Mouse (Mus musculus) small intestine, adult 2 months (tissue): ENCODE data around the gene Slc3a2. TPM values are rescaled to one million over a fixed set of nuclear protein-coding genes. Genes with fewer than 3 reads are reported as not detected.

Source experiments
- H3K27ac ChIP-seq: fragments of 200-500 bp; 2 replicates; pipeline ENCODE4 v1.5.1; 2012; ENCODE audit warnings: low read depth, low read length, control low read depth, inconsistent platforms; ENCODE audit not compliant: insufficient read depth
- H3K27me3 ChIP-seq: fragments of 200-500 bp; 2 replicates; pipeline ENCODE4 v1.6.1; 2012; ENCODE audit warnings: mild to moderate bottlenecking, moderate library complexity, low read length, inconsistent platforms; ENCODE audit not compliant: control insufficient read depth, insufficient read depth
- H3K36me3 ChIP-seq: fragments of 200-500 bp; 2 replicates; pipeline ENCODE4 v1.6.1; 2012; ENCODE audit warnings: mild to moderate bottlenecking, low read length, control low read depth, inconsistent platforms; ENCODE audit not compliant: control insufficient read depth, insufficient read depth
- H3K4me1 ChIP-seq: fragments of 200-500 bp; 2 replicates; pipeline ENCODE4 v1.6.1; 2012; ENCODE audit warnings: low read length, inconsistent platforms, mixed read lengths; ENCODE audit not compliant: control insufficient read depth, insufficient read depth, insufficient read length
- H3K4me3 ChIP-seq: fragments of 200-500 bp; 2 replicates; pipeline ENCODE4 v1.5.1; 2012; ENCODE audit warnings: low read depth, mild to moderate bottlenecking, control low read depth, inconsistent platforms, low read length, moderate library complexity
- CTCF ChIP-seq: fragments of 200-500 bp; IDR thresholded peaks from 2 replicates; pipeline ENCODE4 v1.5.1; 2012; ENCODE audit warnings: low read depth, mild to moderate bottlenecking, control low read depth, inconsistent platforms, low read length, moderate library complexity, mixed read lengths; ENCODE audit not compliant: insufficient replicate concordance, insufficient read length; ENCODE audit errors: extremely low read depth
- POLR2A ChIP-seq: fragments of 200-500 bp; IDR thresholded peaks from 2 replicates; pipeline ENCODE4 v1.6.1; 2012; ENCODE audit warnings: low read depth, mild to moderate bottlenecking, control low read depth, inconsistent platforms, low read length, moderate library complexity
- WGBS: fragments of 180-500 bp; shearing (Covaris S2); methylation state at CpG from one replicate; pipeline ENCODE4 v1.1.7; 2018; 5-methylcytosine and 5-hydroxymethylcytosine counted together
- polyA plus RNA-seq: library from polyadenylated mRNA; depleted of rRNA; stranded (reverse); fragments of >200 nt; gene quantifications from 2 replicates; pipeline ENCODE4 v1.2.3, GENCODE M21; 2012; rRNA removed

Slc3a2 gene
- polyA plus RNA-seq: 132 and 391 TPM in 2 replicates

- no peaks in the 10 kb centered on the region; the same call in 1 of the 2 replicates for H3K4me1 ChIP-seq
- under 1% methylated on average over 50 of the region's 50 CpGs for WGBS
- peak within 1 kb of the TSS; percentile 98 for H3K27ac ChIP-seq
- no peaks in the 10 kb centered on the region for H3K27me3 ChIP-seq
- TF ChIP-seq POLR2A (peak; percentile 75), CTCF (no peak)
- H3K4me3 ChIP-seq: peak within 1 kb of the TSS; percentile 74
- peaks cover 22% of the 10 kb centered on the region for H3K36me3 ChIP-seq
Observed at GRCm38 (mm10) chr19:8722907-8723573, at the start of gene Slc3a2. Gene Slc3a2, minus strand, starts transcription at chr19:8723369.

GRCm38 (mm10) chr19:8770567-8771270 lies 47.5 kb upstream of the Slc3a2 start, which contains the start of gene Tmem223:
Gene Tmem223, plus strand, starts transcription at chr19:8770996.
- peak; percentile 82 for TF ChIP-seq POLR2A
- no peak for TF ChIP-seq CTCF
- Histone ChIP-seq H3K27me3 (no peaks in the 10 kb centered on the region), H3K36me3 (peaks cover 39% of the 10 kb centered on the region), H3K4me1 (peaks cover 8% of the 10 kb centered on the region; the same call in 1 of the 2 replicates), H3K4me3 (peak within 1 kb of the TSS; percentile 85), H3K27ac (peak within 1 kb of the TSS; percentile 64)
- WGBS: 14% methylated on average over 29 of the region's 29 CpGs

- no peak overlapping the region for H3K4me3 ChIP-seq
- no peaks in the 10 kb centered on the region for H3K27me3 ChIP-seq
- peaks cover 65% of the 10 kb centered on the region for H3K36me3 ChIP-seq
- TF ChIP-seq POLR2A: no peak
- no peak for TF ChIP-seq CTCF
- no peaks in the 10 kb centered on the region for H3K4me1 ChIP-seq
- H3K27ac ChIP-seq: no peak overlapping the region
- 94% methylated on average over 9 of the region's 9 CpGs for WGBS
Observed at GRCm38 (mm10) chr19:8765562-8765961, 42.4 kb upstream of the Slc3a2 start.

- TF ChIP-seq CTCF: no peak
- TF ChIP-seq POLR2A: no peak
- H3K36me3 ChIP-seq: peaks cover 54% of the 10 kb centered on the region
Observed at GRCm38 (mm10) chr19:8763276-8763675, 40.1 kb upstream of the Slc3a2 start.

GRCm38 (mm10) chr19:8760757-8761156 lies 37.6 kb upstream of the Slc3a2 start:
- no peaks in the 10 kb centered on the region for H3K4me1 ChIP-seq
- 92% methylated on average over 2 of the region's 2 CpGs for WGBS
- TF ChIP-seq CTCF: no peak
- no peak for TF ChIP-seq POLR2A
- peaks cover 32% of the 10 kb centered on the region for H3K36me3 ChIP-seq
- no peak overlapping the region for H3K4me3 ChIP-seq
- no peaks in the 10 kb centered on the region for H3K27me3 ChIP-seq
- no peak overlapping the region for H3K27ac ChIP-seq

More at GRCm38 (mm10) chr19:8763276-8763675, 40.1 kb upstream of the Slc3a2 start:
- H3K27ac ChIP-seq: no peak overlapping the region
- WGBS: 84% methylated on average over 4 of the region's 4 CpGs
- no peaks in the 10 kb centered on the region for H3K4me1 ChIP-seq
- no peaks in the 10 kb centered on the region for H3K27me3 ChIP-seq
- no peak overlapping the region for H3K4me3 ChIP-seq

- H3K36me3 ChIP-seq: peaks cover 23% of the 10 kb centered on the region
- H3K4me3 ChIP-seq: no peak overlapping the region
- H3K27ac ChIP-seq: no peak overlapping the region
- no peaks in the 10 kb centered on the region for H3K4me1 ChIP-seq
- no peaks in the 10 kb centered on the region for H3K27me3 ChIP-seq
- TF ChIP-seq POLR2A (no peak), CTCF (no peak)
- 60% methylated on average over 2 of the region's 2 CpGs for WGBS
Observed at GRCm38 (mm10) chr19:8758899-8759298, 35.7 kb upstream of the Slc3a2 start.

GRCm38 (mm10) chr19:8757471-8757998 lies 34.4 kb upstream of the Slc3a2 start:
- Histone ChIP-seq H3K4me3 (peak overlapping the region; percentile 71), H3K4me1 (no peaks in the 10 kb centered on the region), H3K27me3 (no peaks in the 10 kb centered on the region), H3K27ac (peak overlapping the region; percentile 34), H3K36me3 (peaks cover 19% of the 10 kb centered on the region)
- TF ChIP-seq POLR2A (no peak), CTCF (no peak)
- WGBS: 1% methylated on average over 14 of the region's 14 CpGs
